Mouse (Mus musculus) embryonic facial prominence, embryonic 14.5 days (tissue): ENCODE measurements around the gene 6430531B16Rik. TPM values are rescaled to one million over a fixed set of nuclear protein-coding genes. Genes with fewer than 3 reads are reported as not detected.

Source experiments
- ATAC-seq: fragments of 200-750 bp; cut with Nextera tagmentation; 2 replicates; pipeline ENCODE4 v1.8.0; 2017; ENCODE audit warnings: low read depth, moderate number of reproducible peaks, moderate TSS enrichment
- DNase-seq: peaks from one replicate; pipeline ENCODE4 v3.0.0-alpha.2; 2015; ENCODE audit warnings: low spot score
- H3K27ac ChIP-seq: fragments of 300-500 bp; sonication (generic); replicated peaks from 2 replicates; pipeline ENCODE4 v1.5.1; 2014; ENCODE audit warnings: low read depth, mild to moderate bottlenecking, low read length, moderate library complexity
- H3K27me3 ChIP-seq: fragments of 300-500 bp; sonication (generic); replicated peaks from 2 replicates; pipeline ENCODE4 v1.6.1; 2014; ENCODE audit warnings: low read length; ENCODE audit not compliant: control insufficient read depth, insufficient read depth
- H3K36me3 ChIP-seq: fragments of 300-500 bp; sonication (generic); 2 replicates; pipeline ENCODE4 v1.6.1; 2014; ENCODE audit warnings: low read length, mixed read lengths; ENCODE audit not compliant: control insufficient read depth, insufficient read depth
- H3K4me1 ChIP-seq: fragments of 300-500 bp; sonication (generic); 2 replicates; pipeline ENCODE4 v1.6.1; 2014; ENCODE audit warnings: antibody characterized with exemption, low read length; ENCODE audit not compliant: control insufficient read depth, insufficient read depth
- H3K4me2 ChIP-seq: fragments of 300-500 bp; sonication (generic); 2 replicates; pipeline ENCODE4 v1.6.1; 2014; ENCODE audit warnings: low read depth, mild to moderate bottlenecking, low read length, moderate library complexity, mixed read lengths
- H3K4me3 ChIP-seq: fragments of 300-500 bp; sonication (generic); 2 replicates; pipeline ENCODE4 v1.5.1; 2014; ENCODE audit warnings: low read depth, mild to moderate bottlenecking, low read length
- H3K9ac ChIP-seq: fragments of 300-500 bp; sonication (generic); 2 replicates; pipeline ENCODE4 v1.6.1; 2014; ENCODE audit warnings: low read depth, mild to moderate bottlenecking, low read length, moderate library complexity, mixed read lengths
- H3K9me3 ChIP-seq: fragments of 300-500 bp; sonication (generic); 2 replicates; pipeline ENCODE4 v1.6.1; 2016; ENCODE audit warnings: low read length; ENCODE audit not compliant: control insufficient read depth
- WGBS: fragments of 180-500 bp; shearing (Covaris S2); extraction: QIAGEN DNeasy Blood & Tissue Kit; methylation state at CpG from one replicate; pipeline ENCODE4 v1.1.7; 2014; 5-methylcytosine and 5-hydroxymethylcytosine counted together
- polyA plus RNA-seq: library from polyadenylated mRNA; unstranded; fragments of >200 nt; fragmentation: Nextera tagmentation; extraction: Ambion mirVana; gene quantifications from 2 replicates; pipeline ENCODE4 v1.2.1, GENCODE M21; 2014

Gene 6430531B16Rik
- polyA plus RNA-seq, 1 experiment from 2014 or later: 2.4 TPM

GRCm38 (mm10) chr7:139994202-139994601, 15.6 kb upstream of the 6430531B16Rik start:
- ATAC-seq: no peak
- no peak for DNase-seq
- 68% methylated on average over 4 of the region's 4 CpGs for WGBS
- no peak overlapping the region for H3K4me3 ChIP-seq
- no peak overlapping the region for H3K9ac ChIP-seq
- H3K4me1 ChIP-seq: no peaks in the 10 kb centered on the region
- H3K27me3 ChIP-seq: no peaks in the 10 kb centered on the region
- H3K27ac ChIP-seq: no peak overlapping the region
- H3K36me3 ChIP-seq: peaks cover 40% of the 10 kb centered on the region
- no peak overlapping the region for H3K4me2 ChIP-seq
- H3K9me3 ChIP-seq: no peaks in the 10 kb centered on the region

GRCm38 (mm10) chr7:139993532-139993931, 15.0 kb upstream of the 6430531B16Rik start:
- Histone ChIP-seq H3K9me3 (no peaks in the 10 kb centered on the region), H3K4me1 (no peaks in the 10 kb centered on the region), H3K4me3 (no peak overlapping the region), H3K4me2 (no peak overlapping the region), H3K27me3 (no peaks in the 10 kb centered on the region), H3K9ac (no peak overlapping the region), H3K36me3 (peaks cover 33% of the 10 kb centered on the region), H3K27ac (no peak overlapping the region)
- no peak for DNase-seq
- 86% methylated on average over 6 of the region's 6 CpGs for WGBS
- peak; percentile 19; the same call in 1 of the 2 replicates for ATAC-seq

GRCm38 (mm10) chr7:139992406-139992805, 13.9 kb upstream of the 6430531B16Rik start, which contains the start of gene Adam8:
Gene Adam8, minus strand, starts transcription at chr7:139992562.
- H3K9ac ChIP-seq: no peak within 1 kb of the TSS
- ATAC-seq: peak; percentile 23; the same call in 1 of the 2 replicates

GRCm38 (mm10) chr7:139990864-139991394, 12.4 kb upstream of the 6430531B16Rik start:
- H3K36me3 ChIP-seq: peaks cover 12% of the 10 kb centered on the region
- ATAC-seq: no peak
- no peaks in the 10 kb centered on the region for H3K9me3 ChIP-seq
- no peak overlapping the region for H3K4me2 ChIP-seq
- H3K4me3 ChIP-seq: no peak overlapping the region
- no peaks in the 10 kb centered on the region for H3K27me3 ChIP-seq
- DNase-seq: no peak
- no peak overlapping the region for H3K9ac ChIP-seq
- 70% methylated on average over 8 of the region's 8 CpGs for WGBS
- no peaks in the 10 kb centered on the region for H3K4me1 ChIP-seq
- H3K27ac ChIP-seq: no peak overlapping the region

More at GRCm38 (mm10) chr7:139992406-139992805, 13.9 kb upstream of the 6430531B16Rik start, which contains the start of gene Adam8:
- no peak for DNase-seq
- Histone ChIP-seq H3K4me1 (no peaks in the 10 kb centered on the region), H3K4me3 (no peak within 1 kb of the TSS), H3K4me2 (no peak within 1 kb of the TSS), H3K9me3 (no peaks in the 10 kb centered on the region), H3K27me3 (no peaks in the 10 kb centered on the region), H3K27ac (no peak within 1 kb of the TSS), H3K36me3 (peaks cover 22% of the 10 kb centered on the region)
- 26% methylated on average over 7 of the region's 7 CpGs for WGBS

GRCm38 (mm10) chr7:139988272-139988671, 9.7 kb upstream of the 6430531B16Rik start:
- WGBS: 85% methylated on average over 9 of the region's 9 CpGs
- H3K9me3 ChIP-seq: no peaks in the 10 kb centered on the region
- no peak overlapping the region for H3K4me2 ChIP-seq
- no peaks in the 10 kb centered on the region for H3K27me3 ChIP-seq
- H3K9ac ChIP-seq: no peak overlapping the region
- H3K36me3 ChIP-seq: 0 out of 2 replicates have a peak, but pooled peaks cover 5% of the 10 kb centered on the region
- DNase-seq (no peak), ATAC-seq (no peak)
- no peak overlapping the region for H3K4me3 ChIP-seq
- H3K27ac ChIP-seq: no peak overlapping the region
- H3K4me1 ChIP-seq: no peaks in the 10 kb centered on the region

GRCm38 (mm10) chr7:139984505-139984904, 6.0 kb upstream of the 6430531B16Rik start:
- Histone ChIP-seq H3K9me3 (no peaks in the 10 kb centered on the region), H3K9ac (no peak overlapping the region), H3K36me3 (0 out of 2 replicates have a peak, but pooled peaks cover 5% of the 10 kb centered on the region), H3K4me2 (no peak overlapping the region), H3K27me3 (no peaks in the 10 kb centered on the region), H3K27ac (no peak overlapping the region), H3K4me1 (no peaks in the 10 kb centered on the region), H3K4me3 (no peak overlapping the region)
- WGBS: 92% methylated on average over 11 of the region's 11 CpGs
- no peak for ATAC-seq
- no peak for DNase-seq

GRCm38 (mm10) chr7:139982058-139982457, 3.5 kb upstream of the 6430531B16Rik start:
- Histone ChIP-seq H3K9me3 (no peaks in the 10 kb centered on the region), H3K36me3 (0 out of 2 replicates have a peak, but pooled peaks cover 5% of the 10 kb centered on the region), H3K9ac (no peak overlapping the region), H3K27ac (no peak overlapping the region), H3K27me3 (no peaks in the 10 kb centered on the region), H3K4me3 (no peak overlapping the region), H3K4me2 (no peak overlapping the region), H3K4me1 (peaks cover 10% of the 10 kb centered on the region)
- ATAC-seq (no peak), DNase-seq (no peak)
- 89% methylated on average over 11 of the region's 11 CpGs for WGBS

- ATAC-seq: no peak
- no peak overlapping the region for H3K9ac ChIP-seq
- H3K27me3 ChIP-seq: no peaks in the 10 kb centered on the region
- 45% methylated on average over 3 of the region's 3 CpGs for WGBS
- peaks cover 10% of the 10 kb centered on the region for H3K4me1 ChIP-seq
- no peak overlapping the region for H3K27ac ChIP-seq
- H3K4me2 ChIP-seq: no peak overlapping the region
- H3K36me3 ChIP-seq: no peaks in the 10 kb centered on the region
- DNase-seq: no peak
- H3K4me3 ChIP-seq: no peak overlapping the region
- no peaks in the 10 kb centered on the region for H3K9me3 ChIP-seq
Measured at GRCm38 (mm10) chr7:139980778-139981177, 2.2 kb upstream of the 6430531B16Rik start.
